Mouse (Mus musculus) forebrain, embryonic 13.5 days (tissue): ENCODE results near the gene Zfp14. TPM values are rescaled to one million over a fixed set of nuclear protein-coding genes. Genes with fewer than 3 reads are reported as not detected.
A peak's percentile ranks its signal among the peaks of the same experiment; 100 is the strongest.

Experiments
- ATAC-seq: fragments of 200-750 bp; cut with Nextera tagmentation; 2 replicates; pipeline ENCODE4 v1.8.0; 2017
- H3K27ac ChIP-seq: fragments of 300-500 bp; sonication (generic); 2 replicates; pipeline ENCODE4 v1.5.1; 2015; ENCODE audit warnings: inconsistent platforms, mild to moderate bottlenecking, moderate library complexity
- H3K27me3 ChIP-seq: fragments of 300-500 bp; sonication (generic); 2 replicates; pipeline ENCODE4 v1.6.1; 2015; ENCODE audit warnings: mild to moderate bottlenecking, inconsistent platforms
- H3K36me3 ChIP-seq: fragments of 300-500 bp; sonication (generic); 2 replicates; pipeline ENCODE4 v1.6.1; 2015; ENCODE audit warnings: mild to moderate bottlenecking, inconsistent platforms; ENCODE audit not compliant: poor library complexity, severe bottlenecking
- H3K4me1 ChIP-seq: fragments of 300-500 bp; sonication (generic); 2 replicates; pipeline ENCODE4 v1.6.1; 2015; ENCODE audit warnings: inconsistent platforms
- H3K4me2 ChIP-seq: fragments of 300-500 bp; sonication (generic); 2 replicates; pipeline ENCODE4 v1.6.1; 2015; ENCODE audit warnings: inconsistent platforms, mild to moderate bottlenecking, moderate library complexity
- H3K4me3 ChIP-seq: fragments of 300-500 bp; sonication (generic); 2 replicates; pipeline ENCODE4 v1.5.1; 2015; ENCODE audit warnings: mild to moderate bottlenecking, inconsistent platforms
- H3K9ac ChIP-seq: fragments of 300-500 bp; sonication (generic); 2 replicates; pipeline ENCODE4 v1.6.1; 2015; ENCODE audit warnings: mild to moderate bottlenecking, inconsistent platforms
- H3K9me3 ChIP-seq: fragments of 300-500 bp; sonication (generic); replicated peaks from 2 replicates; pipeline ENCODE4 v1.6.1; 2016; ENCODE audit warnings: inconsistent platforms
- WGBS: fragments of 180-500 bp; shearing (Covaris S2); methylation state at CpG from one replicate; pipeline ENCODE4 v1.1.7; 2015; 5-methylcytosine and 5-hydroxymethylcytosine counted together
- polyA plus RNA-seq: library from polyadenylated mRNA; unstranded; fragments of >200 nt; fragmentation: Nextera tagmentation; extraction: Ambion mirVana; gene quantifications from 2 replicates; pipeline ENCODE4 v1.2.1, GENCODE M21; 2015

The Zfp14 gene
- polyA plus RNA-seq, 1 experiment from 2014 or later = 9.6 TPM

- Histone ChIP-seq H3K4me1 (peaks cover 9% of the 10 kb centered on the region), H3K27me3 (no peaks in the 10 kb centered on the region), H3K9me3 (no peaks in the 10 kb centered on the region), H3K9ac (peak within 1 kb of the TSS; percentile 86), H3K4me2 (peak within 1 kb of the TSS; percentile 96), H3K36me3 (peaks cover 33% of the 10 kb centered on the region), H3K4me3 (peak within 1 kb of the TSS; percentile 79), H3K27ac (peak within 1 kb of the TSS; percentile 70)
- ATAC-seq = peak; percentile 94
- WGBS = under 1% methylated on average over 50 of the region's 50 CpGs
Observed at GRCm38 (mm10) chr7:30072146-30073028, 21.2 kb upstream of the Zfp14 start, which contains the start of gene Zfp82. TSS of gene Zfp82 (minus strand) at chr7:30072900.

- Histone ChIP-seq H3K27ac (no peak overlapping the region), H3K9me3 (no peaks in the 10 kb centered on the region), H3K27me3 (no peaks in the 10 kb centered on the region), H3K4me3 (no peak overlapping the region), H3K9ac (0 out of 2 replicates have a peak overlapping the region, but pooled peaks have one; percentile 2), H3K4me1 (no peaks in the 10 kb centered on the region), H3K36me3 (peaks cover 78% of the 10 kb centered on the region), H3K4me2 (no peak overlapping the region)
- ATAC-seq = no peak
- WGBS = 89% methylated on average over 5 of the region's 5 CpGs
Observed at GRCm38 (mm10) chr7:30064622-30065021, 13.4 kb upstream of the Zfp14 start.

DNA sequence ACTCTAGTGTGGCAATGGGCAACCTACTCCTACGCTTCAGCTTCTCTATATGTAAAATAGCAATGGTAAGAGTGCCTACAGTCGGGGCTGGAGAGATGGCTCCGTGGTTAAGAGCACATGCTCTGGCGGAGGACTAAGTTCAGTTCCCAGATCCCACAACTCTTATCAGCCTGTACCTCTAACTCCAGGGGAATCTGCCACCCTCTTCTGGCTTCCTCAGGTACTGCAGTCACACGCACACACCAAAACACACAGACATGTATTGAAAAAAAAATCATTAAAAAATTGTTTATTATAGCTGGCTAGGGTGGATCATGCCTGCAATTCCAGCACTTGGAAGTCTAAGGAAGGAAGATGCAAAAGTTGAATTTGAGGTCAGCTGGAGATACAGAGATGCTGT lies 11.3 kb upstream of the Zfp14 start:
- H3K36me3 ChIP-seq = peaks cover 82% of the 10 kb centered on the region
- WGBS = 85% methylated on average over 5 of the region's 5 CpGs

DNA sequence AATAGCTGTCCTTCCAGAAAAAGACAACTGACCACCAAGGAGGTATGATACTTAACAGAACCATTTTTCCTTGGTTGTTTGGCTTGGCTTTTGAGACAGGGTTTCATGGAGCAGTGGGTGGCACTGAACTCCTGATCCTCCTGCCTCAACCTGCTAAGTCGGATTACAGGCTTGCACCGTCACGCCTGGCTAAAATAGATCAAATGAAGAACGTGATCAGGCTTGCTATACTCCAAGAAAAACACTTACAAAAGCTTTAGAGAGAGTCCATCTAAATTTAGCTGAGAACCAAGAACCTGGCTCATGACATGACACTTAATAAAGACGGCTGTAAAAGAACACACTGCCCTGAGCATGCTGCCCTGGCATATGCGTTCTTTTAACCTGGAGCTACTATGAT lies 9.2 kb upstream of the Zfp14 start:
- Histone ChIP-seq H3K27me3 (no peaks in the 10 kb centered on the region), H3K36me3 (peaks cover 88% of the 10 kb centered on the region), H3K27ac (no peak overlapping the region), H3K9ac (no peak overlapping the region), H3K4me3 (no peak overlapping the region), H3K4me2 (no peak overlapping the region), H3K4me1 (no peaks in the 10 kb centered on the region), H3K9me3 (no peaks in the 10 kb centered on the region)
- no peak for ATAC-seq
- 87% methylated on average over 6 of the region's 6 CpGs for WGBS

More for the DNA sequence above, 11.3 kb upstream of the Zfp14 start:
- Histone ChIP-seq H3K4me1 (no peaks in the 10 kb centered on the region), H3K9me3 (no peaks in the 10 kb centered on the region), H3K4me3 (no peak overlapping the region), H3K9ac (no peak overlapping the region), H3K27me3 (no peaks in the 10 kb centered on the region), H3K27ac (no peak overlapping the region), H3K4me2 (no peak overlapping the region)
- ATAC-seq = no peak

DNA sequence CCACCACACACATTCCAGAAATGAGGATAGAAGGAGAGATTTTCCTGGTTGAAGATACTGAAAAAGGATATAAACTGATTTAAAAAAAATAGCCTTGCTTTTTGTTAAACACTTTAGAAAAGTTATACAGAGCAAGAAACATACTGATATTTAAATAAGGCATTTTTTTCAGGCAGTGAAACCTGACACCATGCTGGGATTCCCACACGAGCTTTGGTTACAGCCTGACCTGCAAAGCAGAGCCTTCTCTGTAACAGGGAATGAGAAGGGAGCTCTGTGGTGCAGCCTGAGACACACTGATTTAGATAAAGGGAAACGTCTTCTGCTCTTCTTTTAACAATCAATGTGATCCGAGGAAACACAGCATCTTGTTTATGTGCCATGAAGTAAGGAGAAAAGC lies 2.4 kb upstream of the Zfp14 start:
- no peak overlapping the region for H3K9ac ChIP-seq
- H3K4me3 ChIP-seq = no peak overlapping the region
- H3K27me3 ChIP-seq = no peaks in the 10 kb centered on the region
- H3K36me3 ChIP-seq = peaks cover 36% of the 10 kb centered on the region
- 12% methylated on average over 3 of the region's 3 CpGs for WGBS
- H3K9me3 ChIP-seq = no peaks in the 10 kb centered on the region
- ATAC-seq = no peak
- H3K27ac ChIP-seq = peak overlapping the region; percentile 35; the same call in 1 of the 2 replicates
- no peak overlapping the region for H3K4me2 ChIP-seq
- peaks cover 13% of the 10 kb centered on the region for H3K4me1 ChIP-seq

DNA sequence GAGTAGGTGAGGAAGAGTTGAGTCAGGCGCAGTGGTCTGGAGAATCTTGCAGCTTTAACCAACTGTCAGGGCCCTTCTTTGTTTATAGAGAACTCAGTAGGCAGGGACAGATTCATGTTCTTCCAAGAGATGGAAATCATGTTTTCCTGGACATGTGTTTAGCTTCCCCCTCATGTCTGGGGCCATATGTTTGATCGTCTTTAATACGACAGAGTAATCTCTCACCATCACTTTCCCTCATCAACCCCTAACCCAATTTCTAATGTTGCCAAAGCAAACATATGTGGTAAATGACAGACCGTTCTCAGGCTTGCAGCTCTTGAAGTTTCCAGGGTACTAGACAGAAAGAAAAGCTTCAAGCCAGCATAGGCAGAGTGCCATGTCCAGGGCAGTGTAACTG lies 3.1 kb downstream of the Zfp14 start:
- 86% methylated on average over 4 of the region's 4 CpGs for WGBS
- Histone ChIP-seq H3K4me3 (no peak overlapping the region), H3K27ac (no peak overlapping the region)

GRCm38 (mm10) chr7:30044354-30044753 lies 6.8 kb downstream of the Zfp14 start:
- Histone ChIP-seq H3K27ac (no peak overlapping the region), H3K9ac (no peak overlapping the region), H3K9me3 (no peaks in the 10 kb centered on the region), H3K4me3 (no peak overlapping the region), H3K27me3 (no peaks in the 10 kb centered on the region), H3K4me1 (no peaks in the 10 kb centered on the region), H3K4me2 (no peak overlapping the region), H3K36me3 (peaks cover 9% of the 10 kb centered on the region; the same call in 1 of the 2 replicates)
- ATAC-seq = no peak
- WGBS = 65% methylated on average over 9 of the region's 9 CpGs

More for the DNA sequence above, 3.1 kb downstream of the Zfp14 start:
- Histone ChIP-seq H3K27me3 (no peaks in the 10 kb centered on the region), H3K4me1 (peaks cover 13% of the 10 kb centered on the region), H3K4me2 (no peak overlapping the region), H3K36me3 (0 out of 2 replicates have a peak, but pooled peaks cover 5% of the 10 kb centered on the region), H3K9ac (no peak overlapping the region), H3K9me3 (no peaks in the 10 kb centered on the region)
- ATAC-seq = no peak

GRCm38 (mm10) chr7:30034331-30034730 lies 16.8 kb downstream of the Zfp14 start:
- Histone ChIP-seq H3K4me3 (no peak overlapping the region), H3K27me3 (no peaks in the 10 kb centered on the region), H3K4me2 (no peak overlapping the region), H3K9me3 (no peaks in the 10 kb centered on the region), H3K27ac (no peak overlapping the region), H3K9ac (no peak overlapping the region), H3K36me3 (peaks cover 30% of the 10 kb centered on the region), H3K4me1 (no peaks in the 10 kb centered on the region)
- WGBS = 94% methylated on average over 12 of the region's 12 CpGs
- ATAC-seq = no peak

GRCm38 (mm10) chr7:30031379-30031778 lies 19.8 kb downstream of the Zfp14 start:
- 72% methylated on average over 3 of the region's 3 CpGs for WGBS
- no peak overlapping the region for H3K4me3 ChIP-seq
- no peaks in the 10 kb centered on the region for H3K9me3 ChIP-seq
- H3K27me3 ChIP-seq = no peaks in the 10 kb centered on the region
- H3K4me1 ChIP-seq = no peaks in the 10 kb centered on the region
- H3K9ac ChIP-seq = no peak overlapping the region
- peaks cover 15% of the 10 kb centered on the region for H3K36me3 ChIP-seq
- no peak overlapping the region for H3K4me2 ChIP-seq
- no peak for ATAC-seq
- H3K27ac ChIP-seq = no peak overlapping the region

DNA sequence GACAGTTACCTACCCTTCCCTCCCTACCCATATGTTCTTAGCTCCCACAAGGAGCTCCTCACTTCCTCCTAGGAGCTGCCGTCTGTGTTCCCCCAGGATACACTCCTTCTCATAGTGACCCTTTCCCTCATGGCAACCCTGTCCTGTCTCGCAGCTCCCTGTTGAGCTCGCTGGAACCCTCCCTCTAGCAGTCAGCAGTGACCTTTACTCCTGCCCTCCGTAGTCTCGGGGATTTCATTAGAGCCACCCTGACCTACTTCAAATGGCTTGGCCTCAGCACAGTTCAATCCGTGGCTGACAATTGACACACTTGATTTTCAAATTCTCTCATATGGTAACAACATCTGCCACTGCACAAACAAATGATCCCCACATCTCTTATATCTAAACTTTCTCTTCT lies 20.5 kb downstream of the Zfp14 start:
- ATAC-seq = no peak
- H3K27me3 ChIP-seq = no peaks in the 10 kb centered on the region

GRCm38 (mm10) chr7:30028572-30028971 lies 22.6 kb downstream of the Zfp14 start:
- Histone ChIP-seq H3K4me1 (no peaks in the 10 kb centered on the region), H3K36me3 (peaks cover 37% of the 10 kb centered on the region), H3K9me3 (no peaks in the 10 kb centered on the region), H3K4me3 (no peak overlapping the region), H3K9ac (no peak overlapping the region), H3K27ac (no peak overlapping the region), H3K27me3 (no peaks in the 10 kb centered on the region), H3K4me2 (no peak overlapping the region)
- WGBS = 83% methylated on average over 3 of the region's 3 CpGs
- ATAC-seq = no peak

More for the DNA sequence above, 20.5 kb downstream of the Zfp14 start:
- peaks cover 18% of the 10 kb centered on the region for H3K36me3 ChIP-seq
- no peak overlapping the region for H3K27ac ChIP-seq
- H3K9ac ChIP-seq = no peak overlapping the region
- no peak overlapping the region for H3K4me2 ChIP-seq
- no peaks in the 10 kb centered on the region for H3K4me1 ChIP-seq
- no peak overlapping the region for H3K4me3 ChIP-seq
- H3K9me3 ChIP-seq = no peaks in the 10 kb centered on the region
- 52% methylated on average over 6 of the region's 6 CpGs for WGBS

DNA sequence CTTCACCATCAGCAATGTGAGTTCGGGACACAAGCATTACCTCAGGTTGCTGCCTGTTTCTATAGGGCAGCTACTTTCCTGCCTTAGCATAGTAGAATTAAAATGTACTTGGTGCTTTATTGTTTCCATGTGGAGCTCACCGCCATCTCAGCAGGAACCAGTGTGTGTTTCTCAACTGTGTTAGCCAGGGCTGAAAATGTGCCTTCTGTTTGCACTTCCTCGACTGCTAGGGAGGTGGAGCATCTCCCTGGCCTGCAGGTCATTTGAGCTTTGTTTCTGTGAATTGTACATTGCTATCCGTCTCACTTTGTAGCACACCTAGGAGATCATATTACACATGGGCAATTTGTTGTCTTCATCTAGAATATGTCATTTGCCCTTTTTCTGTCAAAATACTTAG lies 23.8 kb downstream of the Zfp14 start:
- no peak overlapping the region for H3K4me2 ChIP-seq
- WGBS = 75% methylated on average over 4 of the region's 4 CpGs
- no peak overlapping the region for H3K27ac ChIP-seq
- peaks cover 50% of the 10 kb centered on the region for H3K36me3 ChIP-seq
- ATAC-seq = no peak
- no peak overlapping the region for H3K4me3 ChIP-seq
- H3K27me3 ChIP-seq = no peaks in the 10 kb centered on the region
- no peaks in the 10 kb centered on the region for H3K9me3 ChIP-seq
- no peaks in the 10 kb centered on the region for H3K4me1 ChIP-seq
- no peak overlapping the region for H3K9ac ChIP-seq
